Mouse (Mus musculus) CD4-positive, CD25-positive, alpha-beta regulatory T cell, adult 2 months (primary cell): ENCODE data around the gene Stk40.

Source experiments
- DNase-seq: peaks from one replicate; pipeline ENCODE4 v3.0.0-alpha.2; 2012; ENCODE audit warnings: low read depth, low spot score

The Stk40 gene

GRCm38 (mm10) chr4:126097711-126098253, 6.0 kb upstream of the Stk40 start:
- no peak for DNase-seq

GRCm38 (mm10) chr4:126099365-126099764, 4.4 kb upstream of the Stk40 start:
- no peak for DNase-seq

- no peak for DNase-seq
Observed at GRCm38 (mm10) chr4:126100764-126101163, 3.0 kb upstream of the Stk40 start.

- no peak for DNase-seq
Observed at GRCm38 (mm10) chr4:126102061-126102841, 1.5 kb upstream of the Stk40 start.

GRCm38 (mm10) chr4:126103057-126103581, 638 bp upstream of the Stk40 start:
- peak; percentile 80 for DNase-seq

- peak; percentile 42 for DNase-seq
Observed at GRCm38 (mm10) chr4:126104261-126105075, 711 bp downstream of the Stk40 start.

GRCm38 (mm10) chr4:126105131-126105783, 1.5 kb downstream of the Stk40 start:
- DNase-seq: no peak

GRCm38 (mm10) chr4:126108061-126108740, 4.4 kb downstream of the Stk40 start:
- DNase-seq: no peak

- DNase-seq: peak; percentile 58
Observed at GRCm38 (mm10) chr4:126109613-126110373, 6.0 kb downstream of the Stk40 start.

GRCm38 (mm10) chr4:126110374-126111152, 6.8 kb downstream of the Stk40 start:
- peak; percentile 90 for DNase-seq

GRCm38 (mm10) chr4:126111153-126111549, 7.4 kb downstream of the Stk40 start:
- DNase-seq: no peak

- DNase-seq: no peak
Observed at GRCm38 (mm10) chr4:126113243-126113642, 9.5 kb downstream of the Stk40 start.

GRCm38 (mm10) chr4:126113943-126114342, 10.2 kb downstream of the Stk40 start:
- peak; percentile 88 for DNase-seq

GRCm38 (mm10) chr4:126115411-126115810, 11.7 kb downstream of the Stk40 start:
- no peak for DNase-seq

GRCm38 (mm10) chr4:126115871-126116521, 12.2 kb downstream of the Stk40 start:
- DNase-seq: no peak

- DNase-seq: no peak
Observed at GRCm38 (mm10) chr4:126117116-126117515, 13.4 kb downstream of the Stk40 start.

- no peak for DNase-seq
Observed at GRCm38 (mm10) chr4:126118651-126119050, 14.9 kb downstream of the Stk40 start.

GRCm38 (mm10) chr4:126119051-126119450, 15.3 kb downstream of the Stk40 start:
- DNase-seq: no peak

- DNase-seq: no peak
Observed at GRCm38 (mm10) chr4:126120052-126120451, 16.3 kb downstream of the Stk40 start.
